Mouse (Mus musculus): ENCODE data around the gene Ppp1r27.

- TF ChIP-seq POLR2A (IDR thresholded peaks at IDR 0.05; ENCODE audit: insufficient read length, low read depth) (no peak), TCF12 (IDR thresholded peaks at IDR 0.05; ENCODE audit: insufficient read depth, poor library complexity, severe bottlenecking) (no peak), POLR2AphosphoS2 (IDR thresholded peaks at IDR 0.05; ENCODE audit: insufficient read length, low read depth) (no peak), E2F4 (IDR thresholded peaks at IDR 0.05; ENCODE audit: insufficient read depth) (no peak), MAX (IDR thresholded peaks at IDR 0.05; ENCODE audit: low read depth) (no peak)
These were observed 19.3 kb downstream of the Ppp1r27 start for GRCm38 (mm10) chr11:120531646-120532045.

Data from myocyte (in vitro differentiated cells).